Mouse (Mus musculus) spleen, postnatal 36 days (tissue): ENCODE results near the gene Slc9a8.

Source experiments
- DNase-seq, 2 experiments: peaks; one replicate each; pipeline ENCODE4 v3.0.0; 2022; ENCODE audit warnings: low spot score in 2 of 2, mixed read lengths in 1 of 2

The Slc9a8 gene

DNA sequence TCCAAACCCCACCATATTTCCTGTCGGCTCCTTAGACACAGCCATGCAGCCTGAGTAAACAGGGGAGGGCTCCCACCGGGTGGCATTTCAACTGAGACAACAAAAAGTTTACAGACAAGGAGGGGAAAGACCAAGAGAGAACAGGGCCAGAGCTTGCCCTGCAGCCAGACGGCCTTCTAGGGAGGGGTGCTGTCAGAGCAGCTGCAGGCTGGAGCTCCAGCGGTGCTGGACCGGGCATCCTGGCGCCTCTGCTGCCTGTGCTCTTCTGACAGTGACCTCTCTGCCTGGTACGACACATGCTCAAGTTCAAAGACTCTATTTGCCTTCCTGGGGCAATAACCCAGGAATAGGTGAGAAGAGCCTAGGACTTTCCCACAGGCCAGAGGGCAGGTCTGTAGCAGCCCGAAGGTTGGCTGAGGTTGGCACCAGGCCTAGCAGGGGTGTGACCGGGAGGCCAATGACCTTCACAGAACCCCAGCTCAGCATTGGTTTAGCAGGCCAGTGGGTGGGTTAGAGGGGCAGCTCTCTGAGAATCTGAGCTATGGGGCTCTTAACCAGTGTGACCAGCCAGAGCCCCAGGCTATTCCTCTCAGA, 5.4 kb upstream of the Slc9a8 start:
- DNase-seq: no peak

GRCm38 (mm10) chr2:167417048-167417447, 4.5 kb upstream of the Slc9a8 start:
- DNase-seq: no peak

DNA sequence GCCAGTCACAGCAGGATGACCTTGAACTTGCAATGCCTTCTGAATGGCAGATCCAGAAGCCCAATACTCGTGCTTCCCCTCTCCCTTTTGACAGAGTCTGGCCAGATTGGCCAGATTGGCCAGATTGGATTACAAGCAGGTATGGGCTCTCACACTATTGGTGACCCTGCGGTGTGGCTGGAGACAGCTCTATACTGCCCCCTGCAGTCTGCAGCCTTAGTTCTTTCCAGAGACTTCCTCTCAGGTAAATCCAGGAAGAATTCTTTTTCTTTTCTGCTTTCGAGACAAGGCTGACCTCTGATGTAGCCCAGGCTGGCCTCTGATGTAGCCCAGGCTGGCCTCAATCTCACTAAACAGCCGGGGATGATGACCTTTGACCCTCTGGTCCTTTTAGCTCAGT, 3.8 kb upstream of the Slc9a8 start:
- DNase-seq: peak; percentile 61 to 71

DNA sequence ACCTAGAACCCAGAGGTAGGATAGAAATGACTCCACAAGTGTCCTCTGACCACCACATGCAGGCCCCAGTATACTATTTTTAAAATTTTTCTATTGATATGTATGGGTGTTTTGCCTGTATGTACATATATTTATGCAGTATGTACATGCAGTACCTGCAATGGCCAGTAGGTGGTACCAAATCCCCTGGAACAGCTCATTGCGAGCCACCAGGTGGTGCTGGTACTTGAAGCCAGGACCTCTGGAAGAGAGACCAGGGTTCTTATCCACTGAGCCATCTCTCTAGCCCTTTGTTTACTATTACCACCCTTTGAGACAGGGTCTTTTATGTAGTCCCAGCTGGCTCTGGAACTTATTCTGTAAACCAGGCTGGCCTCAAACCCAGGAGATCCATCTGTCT, 2.3 kb upstream of the Slc9a8 start:
- peak; percentile 76 to 85 for DNase-seq

DNA sequence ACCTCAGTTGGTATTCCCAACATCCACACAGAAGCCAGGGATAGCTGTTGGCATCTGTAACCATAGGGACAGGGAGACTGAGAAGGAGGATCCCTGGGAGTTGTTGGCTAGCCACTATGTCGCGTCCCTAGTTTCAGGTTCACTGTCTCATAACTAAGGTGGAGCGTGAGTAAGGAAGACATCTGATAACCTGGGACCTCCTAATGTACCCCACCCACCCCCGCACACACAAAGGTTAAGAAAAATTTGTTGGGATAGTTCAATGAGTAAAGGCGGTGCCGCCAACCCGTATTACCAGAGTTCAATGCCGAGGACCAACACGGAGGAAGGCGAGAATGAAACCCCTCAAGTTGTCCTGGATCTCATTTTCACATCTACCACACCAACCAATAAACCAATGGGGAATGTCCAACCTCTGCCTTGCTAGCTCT, 686 bp upstream of the Slc9a8 start:
- no peak for DNase-seq

DNA sequence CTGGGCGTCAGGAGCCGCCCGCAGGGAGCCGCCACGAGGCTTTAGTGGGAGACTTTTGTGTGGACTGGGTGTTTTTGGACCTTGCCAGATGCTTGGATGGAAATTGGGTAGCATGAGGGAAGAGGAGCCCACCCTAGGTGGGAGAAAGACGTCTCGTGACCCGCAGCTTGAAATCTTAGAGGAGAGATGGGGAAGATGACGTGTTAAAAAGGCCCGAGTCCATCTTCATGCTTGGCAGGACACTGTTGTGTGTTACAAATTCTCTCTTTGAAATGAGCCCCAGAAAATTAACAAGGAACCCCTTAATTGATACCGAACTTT, 598 bp downstream of the Slc9a8 start:
- DNase-seq: no peak

GRCm38 (mm10) chr2:167423031-167423611, 1.6 kb downstream of the Slc9a8 start:
- DNase-seq: no peak

- DNase-seq: no peak
Measured at GRCm38 (mm10) chr2:167424040-167424439, 2.5 kb downstream of the Slc9a8 start.

DNA sequence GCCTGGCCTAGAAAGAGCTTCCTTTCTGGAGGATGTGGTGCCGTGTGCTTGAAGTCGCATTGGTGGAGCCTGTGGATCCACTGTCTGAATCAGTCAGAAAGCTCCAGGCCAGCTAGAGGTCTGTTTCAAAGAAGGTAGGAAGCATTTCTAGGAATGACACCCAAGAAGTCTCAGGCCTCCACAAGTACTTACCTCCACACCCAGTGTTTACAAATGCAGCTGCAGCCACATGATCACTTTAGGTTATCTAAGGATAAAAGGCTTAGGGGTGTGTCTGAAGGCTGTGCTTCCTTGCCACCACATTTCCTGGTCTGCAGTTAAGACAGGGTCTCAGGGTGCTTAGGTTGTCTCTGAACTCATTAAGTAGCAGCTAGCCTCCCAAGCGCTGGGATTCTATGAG, 3.0 kb downstream of the Slc9a8 start:
- DNase-seq: no peak

DNA sequence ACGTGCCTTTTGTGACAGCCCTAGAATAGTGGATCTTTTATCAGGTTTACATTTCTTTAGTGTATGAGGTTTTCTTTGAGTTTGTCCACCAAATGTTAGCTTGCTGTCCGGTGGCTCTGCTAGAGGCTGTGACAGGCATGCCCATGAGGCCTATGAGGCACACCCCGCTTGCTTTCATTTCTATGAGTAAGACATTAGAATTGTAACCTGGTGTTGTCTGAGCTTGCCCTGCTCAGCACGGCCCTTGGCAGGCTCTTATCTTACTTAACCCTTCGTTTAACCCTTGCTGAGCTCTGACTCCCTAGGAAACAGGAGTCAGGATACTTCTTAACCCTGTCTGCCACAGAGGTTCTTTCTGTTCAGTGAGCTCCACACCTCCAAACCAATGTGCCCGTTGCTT, 3.9 kb downstream of the Slc9a8 start:
- no peak for DNase-seq

GRCm38 (mm10) chr2:167429596-167429995, 8.1 kb downstream of the Slc9a8 start:
- DNase-seq: no peak

DNA sequence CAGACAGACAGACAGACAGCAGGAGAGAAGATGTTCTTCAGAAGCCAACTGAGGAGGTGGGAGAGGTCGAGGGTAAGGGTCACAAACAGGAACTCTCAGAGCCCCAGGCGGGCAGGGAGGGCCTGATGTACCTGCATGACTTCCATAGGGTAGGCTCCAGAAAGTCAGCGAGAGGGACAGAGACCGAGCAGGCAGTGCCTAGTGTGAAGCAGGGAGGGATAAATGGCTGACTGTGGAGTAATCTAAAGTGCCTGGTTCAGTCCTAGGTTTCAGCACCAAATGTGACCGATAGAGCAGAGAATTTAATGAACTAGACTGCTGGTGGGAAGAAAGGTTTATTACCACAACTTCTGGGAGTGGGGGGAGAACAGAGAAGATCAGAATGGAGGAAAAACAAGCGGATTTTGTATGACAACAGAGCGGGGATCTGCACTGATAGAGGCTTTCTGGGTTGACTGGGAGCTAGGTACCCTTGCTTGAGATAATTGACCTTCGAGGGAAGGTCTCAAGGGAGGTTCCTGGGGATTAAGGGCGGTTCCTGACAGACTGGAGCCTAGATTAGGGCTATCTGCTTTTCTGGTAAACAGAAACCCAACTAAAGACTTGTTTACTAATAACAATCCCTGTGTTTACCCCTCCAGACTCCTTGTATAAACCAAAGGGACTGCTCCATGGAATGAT, 9.4 kb downstream of the Slc9a8 start:
- peak in 1 of 2 experiments; percentile 44 for DNase-seq

DNA sequence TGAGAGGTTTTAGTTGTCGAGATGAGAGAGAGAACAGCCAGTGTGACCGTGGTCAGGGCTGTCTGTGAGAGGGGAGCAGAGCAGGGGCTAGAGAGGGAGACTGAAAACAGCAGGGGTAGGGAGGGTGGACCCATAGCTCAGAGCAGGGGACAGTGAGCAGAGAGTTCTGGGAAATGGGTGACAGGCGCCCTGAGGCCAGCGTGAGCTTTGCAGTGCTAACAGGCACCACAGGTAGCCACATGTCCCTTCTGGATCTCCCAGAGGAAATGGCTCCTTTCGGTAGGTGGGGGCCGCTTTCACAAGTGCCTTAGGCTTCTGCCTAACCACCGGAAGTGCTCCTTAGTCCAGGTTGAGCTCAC, 9.9 kb downstream of the Slc9a8 start:
- no peak for DNase-seq

DNA sequence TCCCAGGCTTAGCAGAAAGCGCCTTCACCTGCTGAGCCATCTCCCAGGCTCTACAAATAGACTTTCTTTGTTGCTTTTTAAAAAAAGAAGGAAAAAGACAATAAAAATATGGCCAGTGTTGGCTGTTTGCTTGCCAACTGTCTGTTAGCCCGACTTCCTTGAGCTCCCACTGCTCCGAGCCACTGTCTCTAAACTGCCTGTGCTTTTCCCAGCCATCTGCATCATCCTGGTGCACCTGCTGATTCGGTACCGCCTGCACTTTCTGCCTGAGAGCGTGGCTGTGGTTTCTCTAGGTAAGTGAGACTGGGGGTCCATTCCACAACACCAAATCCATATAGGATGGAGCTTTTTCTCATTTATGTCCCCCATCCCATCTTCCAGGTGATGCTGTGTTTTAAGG, 13.1 kb downstream of the Slc9a8 start:
- DNase-seq: no peak

DNA sequence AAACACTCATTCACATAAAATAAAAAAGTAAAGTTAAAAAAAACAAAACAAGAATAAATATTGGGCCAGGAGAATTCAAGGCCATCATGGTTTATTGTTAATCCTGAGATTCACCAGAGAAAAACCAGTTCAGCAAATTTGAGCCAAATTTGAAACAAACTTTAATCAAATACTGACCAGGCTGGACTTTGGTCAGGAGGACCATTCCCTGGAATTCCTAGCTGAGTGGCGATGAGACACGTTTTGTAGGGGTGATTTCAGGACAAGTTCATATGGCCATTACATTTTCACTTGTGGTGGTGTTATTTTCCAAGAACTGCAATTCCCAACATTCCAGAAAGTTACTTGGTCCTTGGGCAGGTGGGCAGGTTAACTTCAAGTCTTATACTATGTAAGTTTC, 14.1 kb downstream of the Slc9a8 start:
- DNase-seq: no peak

- DNase-seq: no peak
Measured at GRCm38 (mm10) chr2:167436371-167436770, 14.9 kb downstream of the Slc9a8 start.

- no peak for DNase-seq
Measured at GRCm38 (mm10) chr2:167439422-167439821, 17.9 kb downstream of the Slc9a8 start.

DNA sequence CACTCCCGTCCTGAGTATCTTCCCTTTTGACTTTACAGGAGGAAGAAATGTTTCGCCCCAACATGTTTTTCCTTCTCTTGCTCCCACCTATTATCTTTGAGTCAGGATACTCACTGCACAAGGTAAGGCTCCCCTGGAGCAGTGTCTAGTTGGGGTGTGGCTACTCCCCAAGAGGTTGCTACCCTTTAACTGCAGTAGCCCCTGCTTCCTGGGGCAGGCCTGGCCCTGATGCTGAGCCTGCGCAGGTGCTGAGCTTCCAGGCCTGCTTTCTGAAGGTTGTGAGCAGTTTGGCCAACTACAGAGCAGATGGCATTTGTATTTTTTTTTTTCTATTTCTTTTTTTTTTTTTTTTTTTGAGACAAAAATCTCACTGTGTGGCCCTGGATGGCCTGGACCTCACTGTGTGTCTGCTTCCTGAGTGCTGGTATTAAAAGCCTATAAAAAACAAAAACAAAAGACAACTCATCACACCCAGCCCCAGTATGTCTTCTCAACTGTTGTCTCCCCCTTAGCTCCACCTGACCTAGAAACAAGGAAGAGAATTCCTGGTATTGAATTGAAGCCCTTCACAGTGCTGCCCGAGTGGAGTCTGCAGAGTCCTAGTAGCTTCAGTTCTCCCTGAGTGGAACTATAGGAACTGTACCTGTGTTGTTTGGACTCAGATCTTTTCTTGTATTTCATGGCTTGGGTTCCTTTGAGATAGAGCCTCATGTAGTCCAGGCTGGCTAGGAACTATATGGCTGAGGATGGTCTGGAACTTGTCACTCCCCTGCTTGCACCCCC, 22.1 kb downstream of the Slc9a8 start:
- no peak for DNase-seq

GRCm38 (mm10) chr2:167445911-167446780, 24.6 kb downstream of the Slc9a8 start:
- no peak for DNase-seq

DNA sequence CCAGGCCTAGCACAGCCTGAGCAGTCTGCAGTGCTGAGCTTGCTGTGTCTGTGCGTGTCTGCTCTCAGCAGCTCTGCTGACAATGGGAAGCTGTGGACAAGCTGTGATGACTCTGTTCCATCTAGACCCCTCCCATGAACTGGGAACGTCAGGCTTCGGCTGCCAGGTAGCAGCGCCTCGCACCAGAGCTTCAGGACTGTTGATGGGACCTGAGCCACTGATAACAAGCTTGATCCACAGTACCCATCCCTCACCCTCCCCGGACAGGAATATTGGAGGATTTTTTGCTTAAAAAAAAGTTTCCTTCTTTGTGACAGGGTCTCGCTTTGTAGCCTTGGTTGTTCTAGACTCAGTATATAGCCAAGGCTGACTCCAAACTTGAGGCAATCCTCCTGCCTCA, 25.7 kb downstream of the Slc9a8 start:
- DNase-seq: no peak

DNA sequence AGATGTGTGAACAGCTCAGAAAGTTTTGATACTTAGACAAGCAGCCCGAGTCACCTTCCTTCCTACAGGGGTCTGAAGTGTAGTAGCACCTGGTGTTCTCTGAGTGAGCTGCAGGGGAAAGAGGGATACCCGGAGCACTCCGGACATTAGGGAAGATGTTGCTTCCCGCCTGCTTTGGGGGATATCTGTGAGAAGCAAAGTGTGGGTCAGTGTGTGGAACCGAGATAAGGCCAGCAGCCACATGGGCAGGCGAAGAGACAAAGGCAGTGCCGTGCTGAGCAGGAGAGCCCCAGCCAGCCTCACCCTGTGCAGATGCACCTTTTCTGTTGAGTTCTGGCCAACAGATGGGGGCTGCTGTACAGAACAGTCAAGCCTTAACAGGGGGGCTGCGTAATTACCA, 26.1 kb downstream of the Slc9a8 start:
- DNase-seq: peak; percentile 42 to 68
